Mouse (Mus musculus): ENCODE measurements at regions not wholly inside any gene's neighbourhood (a gene's known extent, or its start where the extent isn't known, plus 50 kb on each side); places are given as distances from the start of the nearest gene placed in this dataset.

DNA sequence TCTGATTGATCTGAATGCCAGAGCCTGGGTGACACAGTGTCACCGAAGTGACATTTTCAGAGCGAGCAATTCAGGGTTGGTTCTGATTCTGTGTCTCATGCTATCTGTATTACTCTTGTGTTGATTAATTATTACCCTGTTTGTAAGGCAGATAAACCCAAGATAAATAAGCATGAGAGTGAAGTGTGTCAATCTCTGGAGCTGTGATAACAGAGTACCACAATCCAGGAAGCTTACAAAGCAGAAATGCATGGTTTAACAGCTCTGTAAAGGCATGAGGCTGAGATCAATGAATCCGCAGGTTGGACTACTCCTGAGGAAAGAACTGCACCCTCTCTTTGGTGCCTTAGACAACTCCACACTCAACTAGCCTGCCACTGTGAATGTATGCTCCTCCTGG is 218.5 kb upstream of the Tle4 start:
- Histone ChIP-seq H3K36me3 (ENCODE audit: control insufficient read depth, insufficient read depth) (no peaks in the 10 kb centered on the region), H3ac (ENCODE audit: control insufficient read depth, insufficient read length) (no peak overlapping the region), H3K79me2 (ENCODE audit: control insufficient read depth, insufficient read depth) (no peaks in the 10 kb centered on the region), H3K4me3 (no peak overlapping the region), H3K27me3 (ENCODE audit: control insufficient read depth, insufficient read depth, insufficient read length) (no peaks in the 10 kb centered on the region), H3K4me2 (ENCODE audit: low read depth) (no peak overlapping the region)
- TF ChIP-seq SRF (IDR thresholded peaks at IDR 0.05; ENCODE audit: control insufficient read depth, insufficient read length, low read depth) (no peak), REST (IDR thresholded peaks at IDR 0.05; ENCODE audit: insufficient read depth, insufficient read length) (no peak), TCF12 (IDR thresholded peaks at IDR 0.05; ENCODE audit: insufficient read depth, poor library complexity, severe bottlenecking) (no peak), USF1 (IDR thresholded peaks at IDR 0.05; ENCODE audit: low read depth) (no peak), TCF3 (IDR thresholded peaks at IDR 0.05; ENCODE audit: insufficient read length, low read depth) (no peak), CEBPB (IDR thresholded peaks at IDR 0.05; ENCODE audit: insufficient read depth, poor library complexity, severe bottlenecking) (no peak), POLR2A (IDR thresholded peaks at IDR 0.05; ENCODE audit: insufficient read length, low read depth) (no peak), POLR2AphosphoS2 (IDR thresholded peaks at IDR 0.05; ENCODE audit: insufficient read length, low read depth) (no peak)

DNA sequence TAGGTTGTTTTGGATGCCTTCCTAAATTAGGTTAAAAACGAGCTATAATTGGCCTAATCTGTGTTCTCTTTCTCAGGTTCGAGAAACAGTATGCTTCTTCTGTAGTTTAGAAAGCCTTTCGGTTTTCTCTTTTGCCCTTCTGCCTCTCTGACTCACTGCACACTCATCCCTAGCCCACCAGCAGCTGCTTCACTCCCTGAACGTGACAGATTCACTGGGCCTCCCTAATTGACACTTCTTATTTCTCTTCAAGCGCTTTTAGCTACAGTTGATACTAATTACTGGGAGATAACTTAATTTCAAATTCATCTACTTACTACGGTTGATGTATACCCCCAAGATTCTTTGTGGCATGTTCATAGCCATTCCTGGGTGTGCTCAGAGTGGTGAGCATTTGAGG is 208.9 kb upstream of the Tle4 start:
- TF ChIP-seq MYOG (IDR thresholded peaks at IDR 0.05; ENCODE audit: control insufficient read depth in 1 of 3, insufficient read depth in 1 of 3, insufficient read length in 2 of 3, low read depth in 2 of 3), result no peak
- TF ChIP-seq MAX (IDR thresholded peaks at IDR 0.05; ENCODE audit: low read depth), result no peak
- TF ChIP-seq MYOD1 (IDR thresholded peaks at IDR 0.05; ENCODE audit: control insufficient read depth in 1 of 3, insufficient read length in 2 of 3, low read depth in 2 of 3), result no peak
- no peak for TF ChIP-seq USF1 (IDR thresholded peaks at IDR 0.05; ENCODE audit: low read depth)
- TF ChIP-seq TCF3 (IDR thresholded peaks at IDR 0.05; ENCODE audit: insufficient read length, low read depth), result no peak
- no peak for TF ChIP-seq POLR2A (IDR thresholded peaks at IDR 0.05; ENCODE audit: insufficient read length, low read depth)
- no peak for TF ChIP-seq E2F4 (IDR thresholded peaks at IDR 0.05; ENCODE audit: insufficient read depth)
- no peak for TF ChIP-seq POLR2AphosphoS2 (IDR thresholded peaks at IDR 0.05; ENCODE audit: insufficient read length, low read depth)
- TF ChIP-seq CEBPB (IDR thresholded peaks at IDR 0.05; ENCODE audit: insufficient read depth, poor library complexity, severe bottlenecking), result no peak
- TF ChIP-seq REST (IDR thresholded peaks at IDR 0.05; ENCODE audit: insufficient read depth, insufficient read length), result no peak
- TF ChIP-seq TCF12 (IDR thresholded peaks at IDR 0.05; ENCODE audit: insufficient read depth, poor library complexity, severe bottlenecking), result no peak
- TF ChIP-seq SRF (IDR thresholded peaks at IDR 0.05; ENCODE audit: control insufficient read depth, insufficient read length, low read depth), result no peak
- H3ac ChIP-seq (ENCODE audit: control insufficient read depth, insufficient read length), result no peak overlapping the region

DNA sequence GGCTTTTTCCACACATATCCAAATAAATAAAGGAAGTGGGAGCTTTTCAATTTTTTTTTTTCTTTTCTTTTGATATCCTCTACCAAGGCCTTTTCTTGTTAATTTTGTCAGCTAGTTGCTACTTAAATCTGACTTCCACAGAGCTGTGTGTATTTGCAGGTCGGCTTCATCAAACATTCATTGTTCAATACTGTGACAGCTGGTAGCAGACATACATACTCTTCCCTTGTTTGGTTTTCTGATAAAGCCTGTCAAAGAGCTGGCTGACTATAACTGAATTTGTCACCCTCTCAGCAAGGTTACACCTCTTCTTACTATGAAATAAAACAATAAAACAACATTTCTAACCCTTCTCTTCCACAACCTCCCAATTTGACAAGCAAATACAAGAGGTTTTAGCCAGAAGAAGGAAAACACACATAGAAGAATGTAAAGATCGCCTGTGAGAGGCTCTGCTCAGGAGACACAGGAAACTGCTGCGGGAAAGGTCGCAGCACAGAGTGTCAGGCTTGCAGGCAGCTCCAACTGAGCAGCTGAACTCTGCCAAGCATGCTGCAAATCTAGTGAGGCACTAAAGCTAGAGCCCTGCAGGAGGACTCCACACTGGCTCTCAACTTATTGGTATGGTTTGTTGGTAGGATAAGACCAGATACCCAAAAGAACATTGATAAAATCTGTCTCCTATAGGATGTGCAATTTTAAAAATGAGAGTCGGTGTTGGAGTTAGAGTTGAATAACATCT is 205.2 kb upstream of the Tle4 start:
- no peaks in the 10 kb centered on the region for H3K79me2 ChIP-seq (ENCODE audit: control insufficient read depth, insufficient read depth)
- no peak overlapping the region for H3K4me3 ChIP-seq

More for the DNA sequence above, 208.9 kb upstream of the Tle4 start:
- Histone ChIP-seq H3K4me2 (ENCODE audit: low read depth) (no peak overlapping the region), H3K27me3 (ENCODE audit: control insufficient read depth, insufficient read depth, insufficient read length) (no peaks in the 10 kb centered on the region), H3K79me2 (ENCODE audit: control insufficient read depth, insufficient read depth) (no peaks in the 10 kb centered on the region), H3K4me3 (no peak overlapping the region), H3K36me3 (ENCODE audit: control insufficient read depth, insufficient read depth) (no peaks in the 10 kb centered on the region)

DNA sequence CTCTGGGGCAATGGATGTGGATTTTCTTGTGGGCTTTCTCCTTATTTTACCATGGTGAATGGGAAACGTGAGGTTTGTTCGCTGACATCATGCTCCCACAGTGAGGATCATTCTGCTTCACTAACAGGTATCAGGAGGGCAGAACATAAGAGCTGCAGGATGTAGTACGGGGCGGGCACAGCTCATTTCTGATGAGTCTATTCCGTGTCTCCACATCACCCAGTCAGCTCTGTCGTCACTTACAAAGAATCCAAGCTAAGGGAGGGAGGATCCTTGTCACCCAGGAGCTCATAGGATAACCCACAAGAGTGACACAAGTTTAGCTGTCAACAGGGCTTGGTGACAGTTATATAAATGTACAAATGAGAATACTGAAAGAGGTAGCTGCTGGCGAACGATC is 203.8 kb upstream of the Tle4 start:
- Histone ChIP-seq H3K27me3 (ENCODE audit: control insufficient read depth, insufficient read depth, insufficient read length) (no peaks in the 10 kb centered on the region), H3K4me3 (no peak overlapping the region), H3K36me3 (ENCODE audit: control insufficient read depth, insufficient read depth) (no peaks in the 10 kb centered on the region), H3ac (ENCODE audit: control insufficient read depth, insufficient read length) (no peak overlapping the region), H3K4me2 (ENCODE audit: low read depth) (no peak overlapping the region), H3K79me2 (ENCODE audit: control insufficient read depth, insufficient read depth) (no peaks in the 10 kb centered on the region)
- TF ChIP-seq CEBPB (IDR thresholded peaks at IDR 0.05; ENCODE audit: insufficient read depth, poor library complexity, severe bottlenecking) (no peak), POLR2A (IDR thresholded peaks at IDR 0.05; ENCODE audit: insufficient read length, low read depth) (no peak), POLR2AphosphoS2 (IDR thresholded peaks at IDR 0.05; ENCODE audit: insufficient read length, low read depth) (no peak), MAX (IDR thresholded peaks at IDR 0.05; ENCODE audit: low read depth) (no peak), MYOG (IDR thresholded peaks at IDR 0.05; ENCODE audit: control insufficient read depth in 1 of 3, insufficient read depth in 1 of 3, insufficient read length in 2 of 3, low read depth in 2 of 3) (no peak), TCF3 (IDR thresholded peaks at IDR 0.05; ENCODE audit: insufficient read length, low read depth) (no peak), USF1 (IDR thresholded peaks at IDR 0.05; ENCODE audit: low read depth) (no peak), E2F4 (IDR thresholded peaks at IDR 0.05; ENCODE audit: insufficient read depth) (no peak), TCF12 (IDR thresholded peaks at IDR 0.05; ENCODE audit: insufficient read depth, poor library complexity, severe bottlenecking) (no peak), SRF (IDR thresholded peaks at IDR 0.05; ENCODE audit: control insufficient read depth, insufficient read length, low read depth) (no peak), MYOD1 (IDR thresholded peaks at IDR 0.05; ENCODE audit: control insufficient read depth in 1 of 3, insufficient read length in 2 of 3, low read depth in 2 of 3) (no peak), REST (IDR thresholded peaks at IDR 0.05; ENCODE audit: insufficient read depth, insufficient read length) (no peak)

More for the DNA sequence above, 205.2 kb upstream of the Tle4 start:
- Histone ChIP-seq H3ac (ENCODE audit: control insufficient read depth, insufficient read length) (no peak overlapping the region), H3K4me2 (ENCODE audit: low read depth) (no peak overlapping the region), H3K27me3 (ENCODE audit: control insufficient read depth, insufficient read depth, insufficient read length) (no peaks in the 10 kb centered on the region), H3K36me3 (ENCODE audit: control insufficient read depth, insufficient read depth) (no peaks in the 10 kb centered on the region)
- no peak for TF ChIP-seq MAX (IDR thresholded peaks at IDR 0.05; ENCODE audit: low read depth)
- no peak for TF ChIP-seq TCF3 (IDR thresholded peaks at IDR 0.05; ENCODE audit: insufficient read length, low read depth)
- no peak for TF ChIP-seq USF1 (IDR thresholded peaks at IDR 0.05; ENCODE audit: low read depth)
- TF ChIP-seq POLR2A (IDR thresholded peaks at IDR 0.05; ENCODE audit: insufficient read length, low read depth), result no peak
- TF ChIP-seq CEBPB (IDR thresholded peaks at IDR 0.05; ENCODE audit: insufficient read depth, poor library complexity, severe bottlenecking), result no peak
- no peak for TF ChIP-seq MYOD1 (IDR thresholded peaks at IDR 0.05; ENCODE audit: control insufficient read depth in 1 of 3, insufficient read length in 2 of 3, low read depth in 2 of 3)
- no peak for TF ChIP-seq E2F4 (IDR thresholded peaks at IDR 0.05; ENCODE audit: insufficient read depth)
- TF ChIP-seq TCF12 (IDR thresholded peaks at IDR 0.05; ENCODE audit: insufficient read depth, poor library complexity, severe bottlenecking), result no peak
- TF ChIP-seq REST (IDR thresholded peaks at IDR 0.05; ENCODE audit: insufficient read depth, insufficient read length), result no peak
- no peak for TF ChIP-seq MYOG (IDR thresholded peaks at IDR 0.05; ENCODE audit: control insufficient read depth in 1 of 3, insufficient read depth in 1 of 3, insufficient read length in 2 of 3, low read depth in 2 of 3)
- no peak for TF ChIP-seq SRF (IDR thresholded peaks at IDR 0.05; ENCODE audit: control insufficient read depth, insufficient read length, low read depth)
- TF ChIP-seq POLR2AphosphoS2 (IDR thresholded peaks at IDR 0.05; ENCODE audit: insufficient read length, low read depth), result no peak
